Mouse (Mus musculus) ES-Bruce4 (cell line): Measurements from ENCODE around the gene Scn10a. TPM values are rescaled to one million over a fixed set of nuclear protein-coding genes. Genes with fewer than 3 reads are reported as not detected.

Experiments
- H3K27ac ChIP-seq: 2 replicates; pipeline ENCODE4 v1.5.1; 2012; ENCODE audit warnings: low read length, inconsistent platforms; ENCODE audit not compliant: insufficient read depth
- H3K27me3 ChIP-seq: 2 replicates; pipeline ENCODE4 v1.6.1; 2012; ENCODE audit warnings: mild to moderate bottlenecking, low read length, inconsistent platforms; ENCODE audit not compliant: control insufficient read depth, poor library complexity, insufficient read depth, severe bottlenecking
- H3K36me3 ChIP-seq: 2 replicates; pipeline ENCODE4 v1.6.1; 2012; ENCODE audit warnings: inconsistent platforms, mild to moderate bottlenecking, low read length, moderate library complexity; ENCODE audit not compliant: control insufficient read depth, poor library complexity, insufficient read depth, severe bottlenecking
- H3K4me1 ChIP-seq: one replicate; pipeline ENCODE4 v1.8.1; 2011; ENCODE audit warnings: low read length; ENCODE audit not compliant: control insufficient read depth, insufficient read depth
- H3K4me3 ChIP-seq: 2 replicates; pipeline ENCODE4 v1.5.1; 2011; ENCODE audit warnings: low read depth, mild to moderate bottlenecking, low read length
- H3K9ac ChIP-seq: 2 replicates; pipeline ENCODE4 v1.6.1; 2012; ENCODE audit warnings: low read depth, mild to moderate bottlenecking, inconsistent platforms; ENCODE audit not compliant: poor library complexity, severe bottlenecking
- H3K9me3 ChIP-seq: replicated peaks from 2 replicates; pipeline ENCODE4 v1.6.1; 2012; ENCODE audit warnings: mild to moderate bottlenecking, low read length, inconsistent platforms; ENCODE audit not compliant: control insufficient read depth, poor library complexity, insufficient read depth, severe bottlenecking
- CTCF ChIP-seq: IDR thresholded peaks from one replicate; pipeline ENCODE4 v1.8.1; 2011; ENCODE audit warnings: low read depth, low read length
- EP300 ChIP-seq: IDR thresholded peaks from 2 replicates; pipeline ENCODE4 v1.6.1; 2011; ENCODE audit warnings: low read depth, low read length; ENCODE audit not compliant: insufficient read depth
- POLR2A ChIP-seq: IDR thresholded peaks from one replicate; pipeline ENCODE4 v1.8.1; 2011; ENCODE audit warnings: low read length; ENCODE audit not compliant: insufficient read depth
- polyA plus RNA-seq: library from polyadenylated mRNA; stranded (reverse); fragments of >200 nt; gene quantifications from 2 replicates; pipeline ENCODE4 v1.2.4, GENCODE M21; 2011; ENCODE audit warnings: low read depth; ENCODE audit not compliant: missing spikeins, insufficient read depth, insufficient read length

Scn10a gene
- polyA plus RNA-seq, 1 experiment: not detected

GRCm38 (mm10) chr9:119743900-119744299, 24.8 kb upstream of the Scn10a start:
- TF ChIP-seq POLR2A (no peak), CTCF (no peak), EP300 (no peak)
- no peaks in the 10 kb centered on the region for H3K9me3 ChIP-seq
- no peaks in the 10 kb centered on the region for H3K27me3 ChIP-seq
- H3K9ac ChIP-seq: no peak overlapping the region
- no peaks in the 10 kb centered on the region for H3K4me1 ChIP-seq
- H3K36me3 ChIP-seq: no peaks in the 10 kb centered on the region
- H3K4me3 ChIP-seq: no peak overlapping the region
- H3K27ac ChIP-seq: no peak overlapping the region

- Histone ChIP-seq H3K9ac (no peak overlapping the region), H3K4me3 (no peak overlapping the region), H3K27me3 (no peaks in the 10 kb centered on the region), H3K27ac (no peak overlapping the region), H3K36me3 (no peaks in the 10 kb centered on the region), H3K4me1 (no peaks in the 10 kb centered on the region), H3K9me3 (no peaks in the 10 kb centered on the region)
- TF ChIP-seq POLR2A (no peak), CTCF (no peak), EP300 (no peak)
These were observed 24.2 kb upstream of the Scn10a start for GRCm38 (mm10) chr9:119743312-119743711.

- no peaks in the 10 kb centered on the region for H3K9me3 ChIP-seq
- no peaks in the 10 kb centered on the region for H3K36me3 ChIP-seq
- no peak overlapping the region for H3K9ac ChIP-seq
- no peaks in the 10 kb centered on the region for H3K4me1 ChIP-seq
- TF ChIP-seq POLR2A: no peak
- no peak for TF ChIP-seq CTCF
- TF ChIP-seq EP300: no peak
- H3K4me3 ChIP-seq: no peak overlapping the region
- no peak overlapping the region for H3K27ac ChIP-seq
- no peaks in the 10 kb centered on the region for H3K27me3 ChIP-seq
These were observed 22.1 kb upstream of the Scn10a start for GRCm38 (mm10) chr9:119741101-119741786.

GRCm38 (mm10) chr9:119728412-119729097, 9.4 kb upstream of the Scn10a start:
- TF ChIP-seq POLR2A (no peak), CTCF (no peak), EP300 (no peak)
- Histone ChIP-seq H3K36me3 (no peaks in the 10 kb centered on the region), H3K9ac (no peak overlapping the region), H3K27ac (no peak overlapping the region), H3K9me3 (no peaks in the 10 kb centered on the region), H3K4me1 (no peaks in the 10 kb centered on the region), H3K27me3 (no peaks in the 10 kb centered on the region), H3K4me3 (no peak overlapping the region)

GRCm38 (mm10) chr9:119726990-119727389, 7.9 kb upstream of the Scn10a start:
- no peaks in the 10 kb centered on the region for H3K9me3 ChIP-seq
- H3K27ac ChIP-seq: no peak overlapping the region
- no peak overlapping the region for H3K9ac ChIP-seq
- no peaks in the 10 kb centered on the region for H3K27me3 ChIP-seq
- no peak overlapping the region for H3K4me3 ChIP-seq
- TF ChIP-seq CTCF (no peak), EP300 (no peak), POLR2A (no peak)
- H3K36me3 ChIP-seq: no peaks in the 10 kb centered on the region
- H3K4me1 ChIP-seq: no peaks in the 10 kb centered on the region

- no peak overlapping the region for H3K27ac ChIP-seq
- no peaks in the 10 kb centered on the region for H3K4me1 ChIP-seq
- H3K36me3 ChIP-seq: no peaks in the 10 kb centered on the region
- TF ChIP-seq POLR2A: no peak
- no peak for TF ChIP-seq EP300
- TF ChIP-seq CTCF: no peak
- no peak overlapping the region for H3K9ac ChIP-seq
- H3K27me3 ChIP-seq: no peaks in the 10 kb centered on the region
- H3K4me3 ChIP-seq: no peak overlapping the region
- no peaks in the 10 kb centered on the region for H3K9me3 ChIP-seq
These were observed 6.3 kb upstream of the Scn10a start for GRCm38 (mm10) chr9:119725293-119725862.
